ENCODE assay signal across 10 mouse cellular contexts in the genomic region with DNA sequence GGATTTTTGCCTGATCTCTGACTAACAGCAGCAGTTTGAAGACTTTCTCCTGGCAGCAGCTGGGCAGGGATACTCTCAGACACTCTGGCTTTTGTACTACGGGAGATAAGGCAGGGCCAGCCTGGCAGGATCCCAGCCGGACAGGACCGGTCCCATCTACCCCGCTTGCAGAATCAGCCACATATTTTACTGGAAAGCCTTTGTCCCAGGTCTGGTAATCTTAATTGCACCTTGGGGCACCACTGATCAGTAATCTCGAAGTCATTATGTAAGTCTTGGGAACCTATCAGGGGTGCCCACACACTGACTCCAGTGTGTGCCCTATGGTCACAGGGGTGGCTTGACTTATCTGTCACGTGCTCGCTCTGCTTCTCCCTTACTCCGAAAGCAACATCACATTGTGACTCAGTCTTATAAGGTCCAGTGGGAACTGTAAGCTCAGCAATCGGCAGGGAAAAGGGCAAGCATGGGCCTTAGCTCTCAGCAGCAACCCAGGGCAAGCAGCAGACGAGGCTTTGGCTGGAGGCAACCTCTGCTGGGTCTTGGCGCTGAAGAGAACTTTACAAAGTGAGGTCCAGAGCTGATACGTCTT.
DNase-seq lines count a peak whose midpoint lies in the region; ATAC-seq and TF ChIP-seq lines count a peak whose summit lies in the region.
"Had no signal": no experiment of that assay in that cellular context is flagged by ENCODE, and none has a peak within 500 bp of the region (broad histone marks: within the 10 kb centered on the region; RNA-seq: fewer than 3 reads in every experiment).

No protein-coding gene starts in this region.

- H3K27ac ChIP-seq in heart, embryonic 10.5 days: peak overlapping the region; percentile 85
- H3K27ac ChIP-seq in kidney, adult 2 months (ENCODE audit: insufficient read depth, low read depth, low read length): peak overlapping the region; percentile 58; the same call in 1 of the 2 replicates
- 0 out of 2 replicates have a peak overlapping the region, but pooled peaks have one; percentile 62 for H3K27ac ChIP-seq in stomach, embryonic 16.5 days (ENCODE audit: low read length)
- no peak overlapping the region for H3K27ac ChIP-seq in hindbrain, embryonic 16.5 days (ENCODE audit: low read depth, low read length)
- no peak overlapping the region for H3K27ac ChIP-seq in liver, embryonic 11.5 days (ENCODE audit: low read depth, low read length)
- H3K27ac ChIP-seq: liver, embryonic 13.5 days had no signal

- H3K27me3 ChIP-seq in heart, embryonic 10.5 days (ENCODE audit: insufficient read depth, poor library complexity, severe bottlenecking): no peaks in the 10 kb centered on the region
- H3K27me3 ChIP-seq in kidney, adult 2 months (replicated peaks; ENCODE audit: control insufficient read depth, insufficient read depth, low read length): no peaks in the 10 kb centered on the region
- no peaks in the 10 kb centered on the region for H3K27me3 ChIP-seq in stomach, embryonic 16.5 days (ENCODE audit: control insufficient read depth, insufficient read depth, low read length)
- H3K27me3 ChIP-seq in hindbrain, embryonic 16.5 days (replicated peaks; ENCODE audit: control insufficient read depth, insufficient read depth, low read length): no peaks in the 10 kb centered on the region
- no peaks in the 10 kb centered on the region for H3K27me3 ChIP-seq in liver, embryonic 11.5 days (replicated peaks; ENCODE audit: control insufficient read depth, insufficient read depth, low read length)
- H3K27me3 ChIP-seq: liver, embryonic 13.5 days had no signal

- H3K4me1 ChIP-seq in heart, embryonic 10.5 days: peaks cover 72% of the 10 kb centered on the region
- no peaks in the 10 kb centered on the region; the same call in 1 of the 2 replicates for H3K4me1 ChIP-seq in kidney, adult 2 months (ENCODE audit: control insufficient read depth, insufficient read depth, low read length)
- peaks cover 36% of the 10 kb centered on the region for H3K4me1 ChIP-seq in stomach, embryonic 16.5 days (ENCODE audit: control insufficient read depth, insufficient read depth, low read length)
- peaks cover 17% of the 10 kb centered on the region for H3K4me1 ChIP-seq in hindbrain, embryonic 16.5 days (ENCODE audit: control insufficient read depth, insufficient read depth, low read depth, low read length)
- H3K4me1 ChIP-seq in liver, embryonic 11.5 days (replicated peaks; ENCODE audit: control insufficient read depth, insufficient read depth, low read length): peaks cover 15% of the 10 kb centered on the region
- H3K4me1 ChIP-seq: liver, embryonic 13.5 days had no signal

- H3K9ac ChIP-seq in stomach, embryonic 16.5 days (ENCODE audit: low read length): no peak overlapping the region
- no peak overlapping the region for H3K9ac ChIP-seq in hindbrain, embryonic 16.5 days (ENCODE audit: low read depth, low read length)
- H3K9ac ChIP-seq in liver, embryonic 11.5 days (ENCODE audit: low read depth, low read length): no peak overlapping the region
- H3K9ac ChIP-seq: liver, embryonic 13.5 days had no signal

- no peak overlapping the region for H3K4me3 ChIP-seq in heart, embryonic 10.5 days
- no peak overlapping the region for H3K4me3 ChIP-seq in kidney, adult 2 months (ENCODE audit: insufficient read depth, low read depth, low read length)
- no peak overlapping the region for H3K4me3 ChIP-seq in stomach, embryonic 16.5 days (replicated peaks; ENCODE audit: low read length)
- H3K4me3 ChIP-seq in hindbrain, embryonic 16.5 days (ENCODE audit: low read length): no peak overlapping the region
- H3K4me3 ChIP-seq in liver, embryonic 11.5 days (ENCODE audit: low read depth, low read length): no peak overlapping the region
- H3K4me3 ChIP-seq: liver, embryonic 13.5 days; myocyte had no signal

- peak; percentile 78 for ATAC-seq in stomach, embryonic 16.5 days (ENCODE audit: insufficient read depth, low FRiP score)
- ATAC-seq in hindbrain, embryonic 16.5 days: no peak
- ATAC-seq in liver, embryonic 11.5 days (replicated peaks; ENCODE audit: low FRiP score): no peak

- no peak for TF ChIP-seq CTCF in kidney, adult 2 months (conservative IDR thresholded peaks at IDR 0.05; ENCODE audit: insufficient read depth, insufficient read length, low read depth, low read length)

- no peak overlapping the region for H3K4me2 ChIP-seq in stomach, embryonic 16.5 days (ENCODE audit: low read depth, low read length)
- no peak overlapping the region for H3K4me2 ChIP-seq in hindbrain, embryonic 16.5 days (ENCODE audit: low read length)
- H3K4me2 ChIP-seq in liver, embryonic 11.5 days: no peak overlapping the region
- H3K4me2 ChIP-seq: liver, embryonic 13.5 days had no signal

- WGBS in heart, embryonic 10.5 days: 48% methylated on average over 12 of the region's 12 CpGs
- WGBS in kidney, adult 2 months: 75% methylated on average over 12 of the region's 12 CpGs
- WGBS in stomach, embryonic 16.5 days: 64% methylated on average over 12 of the region's 12 CpGs
- WGBS in hindbrain, embryonic 16.5 days: 79% methylated on average over 12 of the region's 12 CpGs
- WGBS in liver, embryonic 11.5 days: 73% methylated on average over 12 of the region's 12 CpGs

- H3K9me3 ChIP-seq in heart, embryonic 10.5 days: no peaks in the 10 kb centered on the region
- no peaks in the 10 kb centered on the region for H3K9me3 ChIP-seq in stomach, embryonic 16.5 days (replicated peaks; ENCODE audit: control insufficient read depth, low read length)
- no peaks in the 10 kb centered on the region for H3K9me3 ChIP-seq in hindbrain, embryonic 16.5 days (ENCODE audit: control insufficient read depth, low read length)
- no peaks in the 10 kb centered on the region for H3K9me3 ChIP-seq in liver, embryonic 11.5 days (ENCODE audit: control insufficient read depth, low read length)
- H3K9me3 ChIP-seq: liver, embryonic 13.5 days had no signal

- TF ChIP-seq POLR2A in kidney, adult 2 months (IDR thresholded peaks at IDR 0.05; ENCODE audit: low read depth, low read length): no peak

- H3K36me3 ChIP-seq in heart, embryonic 10.5 days: no peaks in the 10 kb centered on the region
- H3K36me3 ChIP-seq in kidney, adult 2 months (ENCODE audit: control insufficient read depth, insufficient read depth, low read length): no peaks in the 10 kb centered on the region
- no peaks in the 10 kb centered on the region for H3K36me3 ChIP-seq in stomach, embryonic 16.5 days (ENCODE audit: control insufficient read depth, insufficient read depth, low read length)
- no peaks in the 10 kb centered on the region for H3K36me3 ChIP-seq in hindbrain, embryonic 16.5 days (ENCODE audit: control insufficient read depth, insufficient read depth, low read length)
- H3K36me3 ChIP-seq in liver, embryonic 11.5 days (ENCODE audit: control insufficient read depth, insufficient read depth, low read length): no peaks in the 10 kb centered on the region
- H3K36me3 ChIP-seq: liver, embryonic 13.5 days had no signal

- peak; percentile 31 for DNase-seq in lung, postnatal 10 days
- no peak for DNase-seq in lung, postnatal 36 days
- DNase-seq in heart, embryonic 10.5 days (ENCODE audit: low spot score): no peak
- DNase-seq in kidney, adult 2 months: peak; percentile 54
- DNase-seq in T-cell, adult 2 months (ENCODE audit: low spot score): no peak
- DNase-seq in liver, embryonic 11.5 days (ENCODE audit: low spot score): no peak
- DNase-seq: liver, embryonic 13.5 days had no signal

Comparison
In these comparisons a context has a peak if more than half of its experiments do, and no peak if none do; other contexts are left out.
1. DNase-seq: peak in lung, postnatal 10 days (single experiment) and kidney, adult 2 months (single experiment); none in lung, postnatal 36 days (single experiment), heart, embryonic 10.5 days (single experiment), T-cell, adult 2 months (single experiment) and liver, embryonic 11.5 days (single experiment).
2. H3K27ac ChIP-seq: peak in heart, embryonic 10.5 days (single experiment), kidney, adult 2 months (single experiment) and stomach, embryonic 16.5 days (single experiment); none in hindbrain, embryonic 16.5 days (single experiment) and liver, embryonic 11.5 days (single experiment).